Mouse (Mus musculus) stomach, embryonic 14.5 days (tissue): Measurements from ENCODE around the gene Lmntd2. TPM values are rescaled to one million over a fixed set of nuclear protein-coding genes. Genes with fewer than 3 reads are reported as not detected.

Experiments used
- ATAC-seq: fragments of 200-750 bp; cut with Nextera tagmentation; 2 replicates; pipeline ENCODE4 v1.8.0; 2017; ENCODE audit warnings: low read depth, moderate TSS enrichment; ENCODE audit not compliant: insufficient number of reproducible peaks, insufficient read depth, low FRiP score
- H3K27ac ChIP-seq: fragments of 300-500 bp; sonication (generic); 2 replicates; pipeline ENCODE4 v1.5.1; 2014; ENCODE audit warnings: mild to moderate bottlenecking, low read length, moderate library complexity, mixed read lengths
- H3K27me3 ChIP-seq: fragments of 300-500 bp; sonication (generic); 2 replicates; pipeline ENCODE4 v1.6.1; 2014; ENCODE audit warnings: low read length, control low read depth, mixed read lengths; ENCODE audit not compliant: control insufficient read depth, insufficient read depth
- H3K36me3 ChIP-seq: fragments of 300-500 bp; sonication (generic); 2 replicates; pipeline ENCODE4 v1.6.1; 2014; ENCODE audit warnings: mild to moderate bottlenecking, control low read depth, low read length, moderate library complexity, mixed read lengths; ENCODE audit not compliant: control insufficient read depth, insufficient read depth
- H3K4me1 ChIP-seq: fragments of 300-500 bp; sonication (generic); 2 replicates; pipeline ENCODE4 v1.6.1; 2014; ENCODE audit warnings: low read length, control low read depth, mixed read lengths; ENCODE audit not compliant: control insufficient read depth, insufficient read depth
- H3K4me2 ChIP-seq: fragments of 300-500 bp; sonication (generic); replicated peaks from 2 replicates; pipeline ENCODE4 v1.6.1; 2014; ENCODE audit warnings: low read depth, low read length, control low read depth
- H3K4me3 ChIP-seq: fragments of 300-500 bp; sonication (generic); 2 replicates; pipeline ENCODE4 v1.5.1; 2014; ENCODE audit warnings: low read depth, low read length, control low read depth
- H3K9ac ChIP-seq: fragments of 300-500 bp; sonication (generic); replicated peaks from 2 replicates; pipeline ENCODE4 v1.6.1; 2014; ENCODE audit warnings: low read depth, mild to moderate bottlenecking, control low read depth, low read length, moderate library complexity, mixed read lengths
- H3K9me3 ChIP-seq: fragments of 300-500 bp; sonication (generic); 2 replicates; pipeline ENCODE4 v1.6.1; 2016; ENCODE audit warnings: low read depth, low read length, control low read depth; ENCODE audit not compliant: control insufficient read depth
- WGBS: fragments of 180-500 bp; shearing (Covaris S2); extraction: QIAGEN DNeasy Blood & Tissue Kit; methylation state at CpG from one replicate; pipeline ENCODE4 v1.1.7; 2014; 5-methylcytosine and 5-hydroxymethylcytosine counted together
- polyA plus RNA-seq: library from polyadenylated mRNA; unstranded; fragments of >200 nt; fragmentation: Nextera tagmentation; extraction: Ambion mirVana; gene quantifications from 2 replicates; pipeline ENCODE4 v1.2.1, GENCODE M21; 2014

The Lmntd2 gene
- polyA plus RNA-seq, 1 experiment from 2014 or later, result 1.7 TPM

- H3K4me3 ChIP-seq, result no peak overlapping the region
- no peak overlapping the region for H3K4me2 ChIP-seq
- H3K9me3 ChIP-seq, result no peaks in the 10 kb centered on the region
- peaks cover 19% of the 10 kb centered on the region for H3K4me1 ChIP-seq
- H3K9ac ChIP-seq, result no peak overlapping the region
- peak overlapping the region; percentile 15; the same call in 1 of the 2 replicates for H3K27ac ChIP-seq
- no peak for ATAC-seq
- WGBS, result 84% methylated on average over 3 of the region's 3 CpGs
- H3K36me3 ChIP-seq, result no peaks in the 10 kb centered on the region; the same call in 1 of the 2 replicates
- no peaks in the 10 kb centered on the region for H3K27me3 ChIP-seq
These were observed 747 bp downstream of the Lmntd2 start for GRCm38 (mm10) chr7:141213133-141213532.

- Histone ChIP-seq H3K4me2 (no peak overlapping the region), H3K4me3 (no peak overlapping the region), H3K9me3 (no peaks in the 10 kb centered on the region), H3K4me1 (no peaks in the 10 kb centered on the region), H3K36me3 (no peaks in the 10 kb centered on the region), H3K9ac (no peak overlapping the region), H3K27me3 (no peaks in the 10 kb centered on the region), H3K27ac (no peak overlapping the region)
- WGBS, result 84% methylated on average over 14 of the region's 14 CpGs
- ATAC-seq, result no peak
These were observed 3.2 kb downstream of the Lmntd2 start for GRCm38 (mm10) chr7:141210606-141211131.

GRCm38 (mm10) chr7:141210137-141210536 is 3.7 kb downstream of the Lmntd2 start:
- Histone ChIP-seq H3K4me3 (no peak overlapping the region), H3K9ac (no peak overlapping the region), H3K36me3 (no peaks in the 10 kb centered on the region), H3K4me1 (no peaks in the 10 kb centered on the region), H3K9me3 (no peaks in the 10 kb centered on the region), H3K27ac (no peak overlapping the region), H3K4me2 (no peak overlapping the region), H3K27me3 (no peaks in the 10 kb centered on the region)
- 58% methylated on average over 12 of the region's 12 CpGs for WGBS
- ATAC-seq, result no peak

GRCm38 (mm10) chr7:141209526-141209925 is 4.4 kb downstream of the Lmntd2 start:
- H3K4me3 ChIP-seq, result no peak overlapping the region
- H3K4me1 ChIP-seq, result no peaks in the 10 kb centered on the region
- no peak overlapping the region for H3K9ac ChIP-seq
- H3K27ac ChIP-seq, result no peak overlapping the region
- H3K9me3 ChIP-seq, result no peaks in the 10 kb centered on the region
- WGBS, result 75% methylated on average over 3 of the region's 3 CpGs
- peak; percentile 2; the same call in 1 of the 2 replicates for ATAC-seq
- no peaks in the 10 kb centered on the region for H3K36me3 ChIP-seq
- H3K4me2 ChIP-seq, result no peak overlapping the region
- H3K27me3 ChIP-seq, result no peaks in the 10 kb centered on the region

GRCm38 (mm10) chr7:141206182-141206937 is 7.5 kb downstream of the Lmntd2 start:
- Histone ChIP-seq H3K9me3 (no peaks in the 10 kb centered on the region), H3K9ac (no peak overlapping the region), H3K4me3 (no peak overlapping the region), H3K27me3 (no peaks in the 10 kb centered on the region), H3K4me1 (no peaks in the 10 kb centered on the region), H3K4me2 (no peak overlapping the region), H3K36me3 (no peaks in the 10 kb centered on the region), H3K27ac (no peak overlapping the region)
- 90% methylated on average over 18 of the region's 18 CpGs for WGBS
- no peak for ATAC-seq

- 91% methylated on average over 5 of the region's 5 CpGs for WGBS
- Histone ChIP-seq H3K4me3 (no peak overlapping the region), H3K36me3 (no peaks in the 10 kb centered on the region), H3K9me3 (no peaks in the 10 kb centered on the region), H3K4me2 (no peak overlapping the region), H3K27me3 (no peaks in the 10 kb centered on the region), H3K27ac (no peak overlapping the region), H3K4me1 (no peaks in the 10 kb centered on the region), H3K9ac (no peak overlapping the region)
- no peak for ATAC-seq
These were observed 8.4 kb downstream of the Lmntd2 start for GRCm38 (mm10) chr7:141205504-141205903.

- no peaks in the 10 kb centered on the region for H3K9me3 ChIP-seq
- H3K27ac ChIP-seq, result no peak overlapping the region
- no peak for ATAC-seq
- H3K9ac ChIP-seq, result no peak overlapping the region
- no peak overlapping the region for H3K4me2 ChIP-seq
- WGBS, result 78% methylated on average over 3 of the region's 3 CpGs
- no peaks in the 10 kb centered on the region for H3K4me1 ChIP-seq
- H3K36me3 ChIP-seq, result no peaks in the 10 kb centered on the region
- no peak overlapping the region for H3K4me3 ChIP-seq
- no peaks in the 10 kb centered on the region for H3K27me3 ChIP-seq
These were observed 9.3 kb downstream of the Lmntd2 start for GRCm38 (mm10) chr7:141204546-141204945.

GRCm38 (mm10) chr7:141198121-141198520 is 15.8 kb downstream of the Lmntd2 start:
- 88% methylated on average over 4 of the region's 4 CpGs for WGBS
- no peak overlapping the region for H3K9ac ChIP-seq
- ATAC-seq, result no peak
- H3K27me3 ChIP-seq, result no peaks in the 10 kb centered on the region
- no peaks in the 10 kb centered on the region for H3K9me3 ChIP-seq
- no peaks in the 10 kb centered on the region for H3K4me1 ChIP-seq
- H3K4me2 ChIP-seq, result no peak overlapping the region
- no peak overlapping the region for H3K4me3 ChIP-seq
- H3K36me3 ChIP-seq, result no peaks in the 10 kb centered on the region
- H3K27ac ChIP-seq, result no peak overlapping the region
